ENCODE assay signal across 17 mouse cellular contexts in the genomic region with DNA sequence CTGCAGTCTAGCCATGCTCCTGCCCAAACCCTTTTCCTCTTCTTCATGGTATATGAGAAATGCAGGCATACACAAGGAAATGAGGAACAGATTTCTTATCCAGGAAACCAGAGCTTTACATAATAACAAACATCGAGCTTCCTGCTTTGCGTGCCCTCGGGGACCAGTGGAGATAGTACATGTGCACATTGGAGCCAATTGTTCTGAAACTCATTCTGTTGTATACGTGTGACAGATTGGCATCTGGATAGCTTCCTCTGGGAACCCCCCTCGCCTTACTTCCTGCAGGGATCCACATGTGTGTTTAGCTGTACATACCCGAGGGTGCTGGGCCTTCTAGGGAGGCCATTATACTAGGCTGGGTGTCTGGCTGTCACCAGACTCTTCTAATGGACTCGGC.
"Had no signal": no experiment of that assay in that cellular context is flagged by ENCODE, and none has a peak within 500 bp of the region (broad histone marks: within the 10 kb centered on the region; RNA-seq: fewer than 3 reads in every experiment).

No protein-coding gene starts in this region.

- H3K27ac ChIP-seq: kidney, embryonic 15.5 days; liver, embryonic 13.5 days; midbrain, embryonic 12.5 days; neural tube, embryonic 13.5 days; stomach, embryonic 15.5 days had no signal

- DNase-seq: kidney, adult 2 months; kidney, postnatal 25 days; layer of hippocampus, adult 9-11 months; layer of hippocampus, postnatal 36 days; left cerebral cortex, postnatal 4 days; liver; liver, embryonic 13.5 days; liver, postnatal 0 days; retina, postnatal 1 day; thymus, adult 2 months; thymus, postnatal 36 days had no signal

- H3K9me3 ChIP-seq: kidney, embryonic 15.5 days; liver, embryonic 13.5 days; midbrain, embryonic 12.5 days; neural tube, embryonic 13.5 days; stomach, embryonic 15.5 days had no signal

- H3K27me3 ChIP-seq: kidney, embryonic 15.5 days; liver, embryonic 13.5 days; midbrain, embryonic 12.5 days; neural tube, embryonic 13.5 days; stomach, embryonic 15.5 days had no signal

- H3K4me3 ChIP-seq: kidney, embryonic 15.5 days; liver, embryonic 13.5 days; midbrain, embryonic 12.5 days; neural tube, embryonic 13.5 days; stomach, embryonic 15.5 days had no signal

- H3K4me1 ChIP-seq: kidney, embryonic 15.5 days; liver, embryonic 13.5 days; midbrain, embryonic 12.5 days; neural tube, embryonic 13.5 days; stomach, embryonic 15.5 days had no signal

- ATAC-seq: intestine, embryonic 16.5 days; liver, postnatal 0 days; midbrain, embryonic 16.5 days had no signal

- H3K9ac ChIP-seq: kidney, embryonic 15.5 days; liver, embryonic 13.5 days; liver, postnatal 0 days; midbrain, embryonic 12.5 days; neural tube, embryonic 13.5 days; stomach, embryonic 15.5 days had no signal

- H3K4me2 ChIP-seq: kidney, embryonic 15.5 days; liver, embryonic 13.5 days; midbrain, embryonic 12.5 days; neural tube, embryonic 13.5 days; stomach, embryonic 15.5 days had no signal

- H3K36me3 ChIP-seq: kidney, embryonic 15.5 days; liver, embryonic 13.5 days; midbrain, embryonic 12.5 days; neural tube, embryonic 13.5 days; stomach, embryonic 15.5 days had no signal
